Mouse (Mus musculus): ENCODE data around the gene Cd3eap. TPM values are rescaled to one million over a fixed set of nuclear protein-coding genes. Genes with fewer than 3 reads are reported as not detected.

Gene Cd3eap
- polyA plus RNA-seq, 1 experiment = 3.2 TPM

DNA sequence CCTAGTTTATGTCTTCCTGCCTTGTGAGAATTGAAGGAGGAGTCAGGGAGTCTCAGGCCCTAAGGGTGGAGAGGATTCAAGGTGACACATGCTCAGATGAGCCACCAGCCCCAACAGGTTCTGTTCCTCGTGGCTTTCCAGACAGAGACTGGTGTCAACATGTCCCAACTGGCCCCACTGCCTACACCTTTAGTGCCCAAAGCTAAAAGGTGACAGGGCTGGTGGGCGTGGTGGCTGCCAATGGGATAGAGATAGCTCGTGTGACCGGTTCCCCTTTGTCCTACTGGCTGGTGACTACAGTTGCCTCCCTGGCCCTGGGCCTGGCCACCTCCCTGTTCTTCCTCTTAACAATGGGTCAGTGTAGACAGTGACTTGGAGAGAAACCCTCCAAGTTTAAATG is 6.1 kb upstream of the Cd3eap start:
- no peak for DNase-seq (ENCODE audit: low read depth, low spot score)
- WGBS = 43% methylated on average over 4 of the region's 4 CpGs

DNA sequence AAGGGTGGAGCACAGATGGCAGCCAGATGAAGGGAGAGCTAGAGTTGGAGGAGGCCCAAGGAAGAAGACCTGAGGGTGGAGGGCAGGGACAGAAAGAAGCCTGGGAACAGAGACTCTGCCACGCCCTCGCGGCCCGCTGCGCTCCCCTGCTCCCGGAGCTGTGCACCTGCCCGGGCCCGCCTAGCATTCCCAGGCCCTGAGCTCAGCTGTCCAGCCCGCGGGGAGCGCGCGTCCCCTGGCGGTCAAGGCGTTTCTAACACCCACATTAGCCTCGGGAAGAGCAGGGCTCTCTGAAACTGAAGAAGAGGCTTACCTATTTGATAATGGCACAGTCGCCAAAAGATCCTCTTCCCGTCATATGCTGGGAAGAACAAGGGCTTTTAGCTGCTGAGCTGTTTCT is 4.6 kb upstream of the Cd3eap start:
- 3% methylated on average over 18 of the region's 18 CpGs for WGBS
- no peak for DNase-seq (ENCODE audit: low read depth, low spot score)

DNA sequence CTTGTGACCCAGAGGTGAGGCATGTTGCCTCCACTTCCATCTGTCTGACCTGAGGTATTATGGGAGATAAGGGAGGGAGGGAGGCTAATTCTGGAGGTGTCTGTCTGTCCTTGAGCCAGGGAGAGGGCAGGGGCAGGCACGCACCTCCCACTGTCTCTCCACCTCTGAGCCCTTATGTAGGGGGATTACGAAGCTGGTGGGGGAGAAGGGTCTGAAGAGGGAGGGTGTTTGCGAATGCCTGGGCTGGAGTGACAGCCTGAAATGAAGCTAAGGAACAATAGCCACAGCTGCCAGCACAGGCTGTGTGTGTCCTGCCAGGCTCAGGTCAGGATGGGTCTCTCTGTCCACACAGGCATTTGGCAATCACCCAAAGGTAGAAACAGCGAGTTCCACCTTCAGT is 3.0 kb upstream of the Cd3eap start:
- WGBS = 52% methylated on average over 4 of the region's 4 CpGs
- DNase-seq (ENCODE audit: low read depth, low spot score) = no peak

DNA sequence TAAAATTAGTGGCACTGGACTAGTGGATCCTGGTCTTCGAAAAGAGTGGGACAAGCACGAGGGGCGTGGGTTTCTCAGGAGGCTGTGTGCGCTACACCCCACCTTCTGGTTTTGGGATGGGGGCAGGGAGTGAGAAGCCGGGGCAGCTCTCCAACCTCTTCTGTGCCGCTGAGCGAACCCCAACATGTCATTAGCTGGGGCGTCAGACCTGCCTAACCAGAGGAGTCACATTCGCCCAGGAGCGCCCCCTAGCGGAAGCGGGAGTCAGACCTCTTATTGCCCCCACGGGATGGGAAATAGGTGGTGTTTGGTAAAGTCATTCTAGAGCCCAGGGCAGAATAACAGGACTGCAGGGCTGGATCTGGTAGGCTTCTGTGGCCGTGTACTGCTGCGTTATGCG is 2.4 kb upstream of the Cd3eap start:
- DNase-seq (ENCODE audit: low read depth, low spot score) = peak; percentile 89
- 5% methylated on average over 16 of the region's 16 CpGs for WGBS

DNA sequence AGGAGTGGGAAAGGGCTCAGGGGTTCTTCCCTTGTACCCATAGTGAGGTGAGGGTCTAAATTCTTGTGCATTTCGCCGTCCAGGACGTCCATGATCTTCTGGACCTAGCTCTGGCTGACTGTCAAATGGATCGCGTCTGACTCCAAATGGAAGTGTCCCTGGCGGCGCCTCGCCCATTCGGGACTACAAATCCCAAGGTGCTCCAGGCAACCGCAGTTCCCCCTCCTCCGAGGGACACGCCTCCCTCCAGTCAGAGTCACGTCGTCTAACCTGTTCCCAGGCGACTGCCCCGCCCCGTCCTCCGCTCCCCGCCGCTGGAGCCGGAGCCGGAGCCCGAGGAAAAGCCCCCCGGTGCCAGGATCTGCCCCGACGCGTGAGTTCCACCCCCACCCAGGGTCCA is 1.7 kb upstream of the Cd3eap start:
- DNase-seq (ENCODE audit: low read depth, low spot score) = peak; percentile 77
- WGBS = 1% methylated on average over 27 of the region's 27 CpGs

DNA sequence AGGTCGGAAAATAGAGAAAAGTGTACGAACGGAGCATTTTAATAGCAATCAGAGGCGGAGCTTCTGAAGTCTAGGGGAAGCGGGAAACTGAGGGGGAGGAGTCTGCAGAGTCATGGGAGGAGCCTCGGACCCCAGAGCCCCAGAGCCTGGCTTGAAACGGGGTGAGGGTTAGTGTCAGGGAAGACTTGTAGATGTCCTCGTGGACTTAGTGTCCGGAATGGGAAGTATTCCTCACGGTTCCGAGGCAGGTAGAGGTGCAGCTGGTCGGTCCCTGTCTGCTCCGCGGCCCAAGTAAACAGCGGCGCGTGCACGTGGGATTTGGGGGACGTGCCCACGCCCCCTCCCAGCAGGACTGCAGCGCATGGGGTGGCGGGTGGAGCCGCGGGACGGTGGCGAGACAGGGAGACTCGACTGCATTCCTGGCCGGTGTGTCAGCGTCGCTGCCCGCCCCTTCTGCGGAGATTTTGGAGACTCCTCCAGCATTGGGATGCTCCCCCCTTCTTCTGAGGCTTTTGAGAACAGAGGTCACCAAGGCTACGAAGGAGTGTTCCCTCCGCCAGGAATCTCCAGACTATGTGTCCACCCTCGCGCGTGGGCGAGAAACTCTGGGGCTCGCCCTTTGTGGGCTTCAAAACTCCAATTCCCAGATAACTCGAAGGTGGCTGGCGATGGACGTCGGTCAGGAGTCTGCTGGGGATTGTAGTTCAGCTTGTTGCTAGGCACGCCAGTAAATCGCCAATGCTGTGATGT is 784 bp upstream of the Cd3eap start:
- under 1% methylated on average over 45 of the region's 45 CpGs for WGBS
- no peak for DNase-seq (ENCODE audit: low read depth, low spot score)

DNA sequence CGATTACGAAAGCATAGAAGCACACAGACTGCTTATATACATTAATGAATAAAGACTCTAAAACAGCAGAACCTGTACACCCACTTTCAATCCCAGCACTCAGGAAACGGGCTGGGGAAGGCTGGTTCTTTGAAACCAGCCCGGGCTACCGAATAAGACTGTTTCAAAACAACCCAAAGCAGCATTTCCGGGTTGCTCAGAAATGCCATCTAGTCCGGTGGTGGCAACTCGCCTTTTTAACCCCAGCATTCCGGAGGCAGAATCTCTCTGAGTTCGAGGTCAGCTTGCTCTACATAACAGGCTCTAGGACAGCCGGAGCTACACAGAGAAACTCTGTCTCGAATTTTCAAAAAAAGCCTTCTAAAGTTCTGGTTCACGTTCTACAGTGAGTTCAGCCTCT is 649 bp downstream of the Cd3eap start:
- no peak for DNase-seq (ENCODE audit: low read depth, low spot score)
- WGBS = 4% methylated on average over 13 of the region's 13 CpGs

DNA sequence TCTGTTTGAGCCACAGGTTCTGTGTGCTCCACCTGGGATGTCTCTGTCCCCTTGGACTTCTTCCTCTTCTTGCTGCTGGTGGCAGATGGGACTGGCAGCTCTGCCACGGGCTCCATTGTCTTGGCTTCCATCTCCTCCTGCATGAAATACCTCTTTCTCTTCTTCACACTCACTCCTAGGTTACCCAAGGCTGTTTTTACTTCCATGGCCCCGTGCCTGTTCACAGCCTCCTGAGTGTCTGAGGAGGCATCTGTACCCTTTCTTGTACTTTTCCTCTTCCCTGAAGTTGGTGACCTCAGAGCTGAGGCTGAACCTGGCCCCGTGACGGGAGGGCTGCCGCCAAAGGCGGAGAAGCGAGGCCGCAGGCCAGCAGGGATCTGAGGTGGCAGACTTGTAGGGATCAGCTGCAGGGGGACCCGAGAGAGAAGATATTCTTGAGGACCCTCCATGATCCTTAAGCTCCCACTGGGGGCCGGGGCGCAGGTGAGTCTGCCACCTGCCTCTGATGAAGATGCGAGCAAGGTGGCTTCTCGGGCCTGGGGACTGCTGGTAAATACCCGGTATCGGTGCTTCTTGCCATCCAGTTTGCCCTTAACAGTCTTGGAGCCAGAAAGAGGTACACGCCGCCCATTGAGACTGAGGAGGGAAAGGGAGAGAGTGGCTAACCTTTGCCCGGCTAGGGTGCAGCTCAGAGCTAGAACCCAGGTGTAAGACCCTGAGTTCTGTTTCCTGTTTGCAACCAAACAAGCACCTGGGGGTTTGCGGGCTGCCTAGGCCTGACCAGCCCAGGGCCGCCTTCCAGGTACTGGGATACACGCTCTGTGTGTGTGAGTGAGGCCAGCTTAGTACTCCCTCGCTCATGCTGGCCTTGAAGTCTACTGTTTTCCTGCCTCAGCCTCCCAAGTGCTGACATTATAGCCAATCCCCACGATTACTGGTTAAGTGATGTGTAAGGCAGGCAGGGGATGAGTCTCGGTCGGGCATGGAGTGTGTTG is 1.6 kb downstream of the Cd3eap start:
- DNase-seq (ENCODE audit: low read depth, low spot score) = no peak
- 87% methylated on average over 25 of the region's 25 CpGs for WGBS

DNA sequence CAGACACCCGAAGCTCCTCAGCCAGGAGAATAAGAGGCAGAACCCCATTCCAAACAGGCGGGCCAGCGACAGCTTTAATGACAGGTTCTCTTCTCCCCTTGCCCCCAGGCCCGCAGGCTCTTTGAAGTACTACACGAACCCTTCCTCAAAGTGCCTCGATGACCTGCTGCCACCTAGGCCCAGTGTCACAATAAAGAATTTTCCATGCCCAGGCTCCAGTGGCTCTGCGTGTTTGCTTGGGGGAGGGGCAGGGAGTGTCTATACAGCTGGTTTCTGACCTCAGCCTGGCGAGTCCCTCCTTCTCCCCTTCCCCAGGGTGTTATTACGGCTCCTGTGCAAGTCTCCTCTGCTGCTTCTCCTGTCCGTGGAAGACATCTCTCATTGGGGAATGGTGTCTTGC is 3.0 kb downstream of the Cd3eap start:
- no peak for DNase-seq (ENCODE audit: low read depth, low spot score)
- WGBS = 65% methylated on average over 10 of the region's 10 CpGs

DNA sequence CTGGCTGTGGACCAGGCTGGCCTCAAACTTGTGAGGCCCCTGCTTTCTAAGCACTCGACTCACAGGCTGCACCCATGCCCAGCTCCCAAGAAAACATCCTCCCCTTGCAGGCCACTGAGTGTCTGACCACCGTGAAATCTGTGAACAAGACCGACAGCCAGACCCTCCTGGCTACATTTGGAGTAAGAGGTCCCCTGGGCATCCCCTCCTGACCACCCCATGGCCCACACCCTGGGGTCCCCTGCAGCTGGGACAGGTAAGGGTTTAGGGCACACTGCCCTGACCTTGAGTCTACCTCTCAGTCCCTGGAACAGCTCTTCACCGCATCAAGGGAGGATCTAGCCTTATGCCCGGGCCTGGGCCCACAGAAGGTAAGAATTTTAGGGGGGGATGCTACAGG is 4.3 kb downstream of the Cd3eap start:
- 87% methylated on average over 5 of the region's 5 CpGs for WGBS

DNA sequence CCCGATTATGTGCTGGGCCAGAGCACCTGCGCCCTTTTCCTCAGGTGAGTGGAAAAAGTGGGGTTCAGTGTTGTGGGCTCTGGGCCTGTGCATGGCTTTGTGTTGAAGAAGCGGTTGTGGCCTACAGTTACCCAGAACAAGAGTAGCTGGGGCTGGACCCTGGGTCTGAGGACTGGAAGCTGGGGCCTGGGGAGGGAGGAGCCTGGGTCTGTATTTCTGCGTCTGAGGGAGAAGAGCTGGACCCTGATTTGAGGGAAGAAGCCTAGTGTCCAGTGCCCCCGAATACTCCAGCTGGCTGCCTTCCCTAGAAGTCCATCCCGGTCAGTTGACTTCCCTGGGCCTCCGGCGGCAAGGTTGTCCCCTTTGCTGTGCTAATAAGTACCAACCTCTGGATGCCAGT is 9.1 kb downstream of the Cd3eap start:
- 99% methylated on average over 8 of the region's 8 CpGs for WGBS
- no peak for DNase-seq (ENCODE audit: low read depth, low spot score)

More for the DNA sequence above, 4.3 kb downstream of the Cd3eap start:
- DNase-seq (ENCODE audit: low read depth, low spot score) = no peak

DNA sequence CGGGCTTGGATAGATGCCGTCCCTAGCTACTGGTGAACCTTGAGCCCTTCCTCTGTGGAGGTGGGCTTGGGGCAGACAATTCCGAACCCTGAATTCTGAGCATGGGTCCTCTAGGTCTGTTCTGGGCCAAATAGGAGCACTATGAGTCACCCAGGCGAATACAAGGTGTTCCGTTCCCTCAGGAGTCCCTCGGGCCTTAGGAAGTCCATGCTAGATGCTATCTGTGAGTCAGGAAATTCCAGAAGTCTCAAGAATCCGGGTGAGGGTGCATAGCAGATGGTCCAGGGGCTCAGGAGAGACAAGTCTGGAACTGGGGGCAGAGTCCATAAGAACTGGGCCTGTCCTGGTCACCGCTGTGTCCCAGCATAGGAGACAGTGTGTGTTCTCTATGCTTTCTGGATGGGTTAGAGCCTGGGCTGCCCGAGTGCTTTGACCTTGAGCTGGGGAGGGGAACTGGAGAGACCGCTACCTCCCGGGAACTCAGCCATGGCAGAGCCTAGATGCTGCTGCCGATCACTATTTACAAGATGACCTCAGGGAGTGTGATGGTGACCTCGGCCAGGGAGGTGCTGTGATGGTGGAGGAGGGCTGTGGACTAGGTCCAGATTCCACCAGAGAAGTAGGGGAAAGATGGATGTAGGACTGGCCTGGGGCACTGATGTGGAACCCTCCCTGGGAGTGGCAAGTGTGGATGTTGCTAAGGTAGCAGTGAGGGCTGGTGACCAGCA is 9.9 kb downstream of the Cd3eap start:
- DNase-seq (ENCODE audit: low read depth, low spot score) = no peak
- 79% methylated on average over 13 of the region's 13 CpGs for WGBS

DNA sequence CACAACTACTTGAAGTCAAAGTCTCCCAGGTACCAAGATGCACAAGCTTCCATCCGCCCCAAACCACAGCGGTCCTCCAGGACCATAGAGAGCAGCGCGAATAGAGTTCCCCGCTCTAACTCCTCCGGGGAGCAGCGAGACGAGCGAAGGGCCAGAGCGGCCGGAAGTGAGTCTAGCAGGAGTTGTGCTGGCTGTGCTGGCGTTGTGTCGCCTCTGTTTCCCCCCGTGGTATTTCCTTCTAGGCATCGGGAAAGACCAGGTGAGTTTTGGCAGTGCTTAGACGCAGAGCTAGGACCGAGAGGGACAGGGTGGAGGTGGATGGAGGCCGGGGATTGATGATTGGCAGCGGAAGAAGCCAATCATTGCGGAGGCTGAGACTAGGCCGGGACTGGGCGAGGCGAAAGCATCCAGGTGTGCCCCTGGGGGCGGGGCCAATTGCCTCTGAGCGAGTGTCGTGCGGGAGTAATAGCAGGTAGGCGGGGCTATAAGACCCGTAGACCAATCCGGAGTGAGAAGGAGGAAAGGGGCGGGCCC is 14.3 kb downstream of the Cd3eap start:
- WGBS = under 1% methylated on average over 31 of the region's 31 CpGs

DNA sequence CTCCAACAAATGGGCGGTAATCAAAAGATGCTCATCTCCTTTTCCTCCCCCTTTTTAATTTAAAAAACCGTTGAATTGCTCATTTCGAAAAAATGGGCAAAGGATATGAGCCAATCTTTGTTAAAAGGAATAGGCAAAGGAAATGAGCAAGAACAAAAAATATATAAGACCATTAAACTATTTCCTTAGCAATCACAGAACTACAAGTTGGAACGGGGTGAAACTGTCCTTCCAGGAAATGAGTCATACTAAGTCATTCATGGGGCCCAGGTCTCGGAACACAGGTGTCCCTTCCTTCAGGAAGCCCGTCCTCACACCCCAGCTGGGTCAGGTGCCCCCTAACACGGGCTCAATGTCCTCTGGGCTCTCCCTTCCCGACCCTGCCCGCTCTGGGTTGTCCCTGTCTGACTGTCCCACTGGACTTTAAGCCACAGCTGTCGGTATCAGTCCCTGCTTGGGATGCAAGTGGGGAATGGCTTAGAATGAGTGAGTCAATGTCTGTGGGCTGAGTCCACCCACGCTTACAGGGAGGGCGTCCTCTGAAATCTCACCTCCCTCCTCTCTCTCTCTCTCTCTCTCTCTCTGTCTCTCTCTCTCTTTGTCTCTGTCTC is 14.9 kb downstream of the Cd3eap start, which contains the start of gene Ercc1:
Gene Ercc1 (plus strand): TSS at position 542 of the 611 bp plus-strand sequence.
- no peak for DNase-seq (ENCODE audit: low read depth, low spot score)
- WGBS = 12% methylated on average over 12 of the region's 12 CpGs

More for the DNA sequence above, 14.3 kb downstream of the Cd3eap start:
- peak; percentile 99 for DNase-seq (ENCODE audit: low read depth, low spot score)

DNA sequence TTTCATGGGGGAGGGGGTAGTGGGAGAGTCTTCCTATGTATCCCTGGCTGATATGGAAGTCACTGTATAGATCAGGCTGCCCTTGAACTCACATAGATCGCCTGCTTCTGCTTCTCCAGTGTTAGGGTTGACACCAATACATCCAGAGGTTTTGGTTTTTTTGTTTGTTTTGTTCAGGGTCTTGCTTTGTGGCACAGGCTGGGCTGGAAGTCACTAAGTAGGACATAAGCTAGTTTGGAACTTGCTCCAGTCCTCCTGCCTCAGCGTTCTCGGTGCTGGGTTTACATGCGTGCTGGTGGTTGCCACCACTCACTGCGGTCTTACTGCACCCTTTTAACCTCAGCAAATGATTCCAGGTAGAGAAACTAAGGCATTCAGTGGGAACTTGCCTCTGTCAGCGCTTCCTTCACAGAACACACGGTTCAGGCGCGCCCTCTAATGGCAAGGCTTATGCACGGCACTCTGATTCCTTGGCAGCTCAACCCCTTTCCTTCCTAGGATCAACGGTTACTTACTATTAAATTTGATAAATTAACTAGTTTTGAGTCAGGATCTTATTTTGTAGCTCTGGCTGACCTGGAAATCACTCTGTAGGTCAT is 16.0 kb downstream of the Cd3eap start:
- peak; percentile 75 for DNase-seq (ENCODE audit: low read depth, low spot score)
- WGBS = under 1% methylated on average over 11 of the region's 11 CpGs

DNA sequence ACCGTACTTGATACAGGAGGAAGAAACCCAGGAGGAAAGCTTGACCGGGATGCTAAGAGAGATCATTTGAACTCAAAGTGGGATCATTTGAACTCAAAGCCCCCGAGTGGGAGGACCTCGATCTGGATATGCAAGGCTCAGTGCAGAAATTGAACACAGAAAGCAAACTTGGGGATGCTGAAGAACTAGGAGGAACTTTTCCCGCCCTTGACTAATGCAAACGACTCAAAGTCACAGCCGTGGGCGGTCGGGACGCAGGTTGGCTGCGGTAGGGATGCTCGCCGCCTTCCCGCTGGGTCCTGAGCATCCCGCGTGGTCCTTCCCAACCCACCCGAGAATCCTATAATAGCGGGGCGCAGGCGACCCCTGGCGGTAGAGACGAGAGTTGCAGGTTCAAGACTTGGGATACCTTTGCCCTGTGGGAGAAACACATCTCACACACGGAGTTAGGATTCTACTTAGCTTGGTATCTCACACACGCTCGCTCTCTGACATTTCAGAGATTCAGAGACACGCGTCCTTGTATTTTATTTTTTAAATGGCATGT is 16.7 kb downstream of the Cd3eap start:
- peak; percentile 67 for DNase-seq (ENCODE audit: low read depth, low spot score)
- WGBS = under 1% methylated on average over 27 of the region's 27 CpGs

DNA sequence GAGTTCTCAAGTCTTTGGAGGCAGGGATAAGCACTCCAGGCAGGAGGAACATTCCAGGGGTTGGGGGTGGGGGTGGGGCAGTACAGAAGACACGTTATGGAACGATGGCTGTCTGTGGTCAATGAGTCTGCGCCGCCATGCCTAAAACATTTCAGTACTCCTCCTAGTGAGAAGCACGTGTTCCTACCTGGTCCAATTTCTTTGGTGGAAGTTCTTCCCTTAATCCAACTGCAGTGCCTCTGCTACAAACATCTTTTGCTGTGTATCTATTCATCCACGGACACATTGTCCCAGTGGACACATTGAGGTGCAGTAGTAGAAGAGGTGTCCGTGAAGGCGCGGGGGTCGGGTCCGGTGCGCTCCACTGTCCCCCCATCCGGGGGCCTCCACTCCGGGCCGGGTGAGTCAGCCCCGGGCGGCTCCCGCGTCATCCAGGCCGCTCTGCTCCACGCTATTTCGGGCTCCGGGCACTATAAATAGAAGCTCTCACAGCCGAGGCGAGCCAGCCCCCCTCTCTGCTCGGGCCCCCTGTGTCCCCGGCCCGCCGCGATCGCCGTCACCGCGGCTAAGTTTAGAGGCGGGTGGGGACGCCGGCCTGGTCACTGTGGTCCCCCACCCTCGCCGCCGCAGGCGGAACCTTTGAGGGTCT is 17.4 kb downstream of the Cd3eap start:
- WGBS = 2% methylated on average over 41 of the region's 41 CpGs
- DNase-seq (ENCODE audit: low read depth, low spot score) = no peak

DNA sequence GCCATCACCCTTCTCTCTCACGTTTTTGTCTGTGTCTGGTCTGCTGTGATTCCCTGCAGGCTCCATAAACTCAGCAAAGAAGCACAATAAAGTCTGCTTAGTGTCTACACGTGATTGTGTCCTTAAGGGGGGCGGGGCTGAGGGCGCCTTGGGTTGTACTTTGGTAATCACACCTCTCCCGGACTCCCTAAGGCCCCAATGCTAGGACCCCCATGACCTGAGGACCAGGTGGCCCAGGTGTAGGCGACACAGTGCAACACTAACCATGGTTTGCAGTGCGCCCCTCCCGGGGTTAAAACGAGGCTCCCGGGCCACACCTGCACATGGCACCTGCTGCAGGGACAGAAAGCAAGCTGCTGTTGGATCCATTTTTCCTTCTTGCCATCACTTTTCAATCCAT is 18.0 kb downstream of the Cd3eap start:
- no peak for DNase-seq (ENCODE audit: low read depth, low spot score)
- 12% methylated on average over 10 of the region's 10 CpGs for WGBS
